Comparison of ENCODE assay signal across 8 mouse cellular contexts in the genomic region with DNA sequence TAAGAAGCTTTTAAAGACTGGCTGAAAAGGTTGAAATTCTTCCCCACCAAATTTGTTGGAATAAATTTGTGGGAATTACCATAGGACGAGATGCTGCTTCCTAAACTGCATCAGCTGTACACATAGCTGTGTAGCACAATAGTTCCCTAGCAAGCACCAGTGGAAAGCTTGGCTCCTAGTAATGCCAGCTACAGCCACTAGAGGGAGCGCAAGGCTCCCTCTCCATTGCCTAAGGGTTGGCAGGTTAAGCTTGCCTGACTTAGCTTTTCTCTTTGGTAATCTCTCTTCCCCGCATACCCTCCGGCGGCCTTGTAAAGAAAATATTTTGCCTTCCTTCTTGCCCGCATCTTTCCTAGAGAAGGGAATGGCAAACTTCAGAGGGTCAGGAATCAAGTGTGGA.
DNase-seq lines count a peak whose midpoint lies in the region.

No protein-coding gene starts in this region.

- peak; percentile 94 for DNase-seq in adipocyte (ENCODE audit: low spot score)
- DNase-seq in cerebellum, postnatal 10 days: peak; percentile 93 to 94
- DNase-seq in frontal cortex, postnatal 14 days (ENCODE audit: low spot score in 2 of 2): peak; percentile 62 to 83
- peak; percentile 81 for DNase-seq in induced T-regulatory cell, adult 2 months (ENCODE audit: low read depth)
- DNase-seq in left cerebral cortex, adult 18-20 months (ENCODE audit: low spot score in 2 of 2): peak; percentile 81 to 85
- peak; percentile 87 for DNase-seq in mesoderm, embryonic 11.5 days (ENCODE audit: low read depth, low spot score)
- DNase-seq in right cerebral cortex, postnatal 36 days (ENCODE audit: low spot score in 2 of 2): peak; percentile 62 to 64
- DNase-seq in yolk sac, embryonic 10.5 days (ENCODE audit: low spot score): peak; percentile 77

Comparison
In these comparisons a context has a peak if more than half of its experiments do, and no peak if none do; other contexts are left out.
1. Peak in every context shown above with its lines: DNase-seq.